Mouse (Mus musculus) spleen, adult 12 weeks (tissue): ENCODE measurements around the gene Gm10188.

ENCODE experiments used
- DNase-seq: peaks from one replicate; pipeline ENCODE4 v3.0.0; 2022; ENCODE audit warnings: low spot score

Gene Gm10188

DNA sequence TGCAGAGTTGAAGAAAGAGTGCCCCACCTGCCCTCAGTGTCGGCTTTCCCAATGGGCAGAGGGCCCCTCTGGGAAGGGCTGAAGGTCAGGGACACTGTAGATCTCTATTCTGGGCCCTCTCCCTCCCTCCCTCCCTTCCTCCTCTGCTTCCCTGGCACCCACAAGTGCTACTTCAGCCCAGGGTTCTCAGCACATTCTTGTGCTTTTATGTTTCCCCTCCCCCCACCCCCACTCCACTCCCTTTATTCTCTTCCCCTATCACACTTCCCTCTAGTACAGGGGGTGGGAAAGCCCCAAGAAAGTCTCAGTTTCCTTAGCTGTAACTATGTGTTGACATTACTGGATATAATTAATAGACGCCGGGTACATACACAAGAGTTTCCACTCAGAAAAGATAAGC is 34.9 kb downstream of the Gm10188 start:
- DNase-seq, result no peak

DNA sequence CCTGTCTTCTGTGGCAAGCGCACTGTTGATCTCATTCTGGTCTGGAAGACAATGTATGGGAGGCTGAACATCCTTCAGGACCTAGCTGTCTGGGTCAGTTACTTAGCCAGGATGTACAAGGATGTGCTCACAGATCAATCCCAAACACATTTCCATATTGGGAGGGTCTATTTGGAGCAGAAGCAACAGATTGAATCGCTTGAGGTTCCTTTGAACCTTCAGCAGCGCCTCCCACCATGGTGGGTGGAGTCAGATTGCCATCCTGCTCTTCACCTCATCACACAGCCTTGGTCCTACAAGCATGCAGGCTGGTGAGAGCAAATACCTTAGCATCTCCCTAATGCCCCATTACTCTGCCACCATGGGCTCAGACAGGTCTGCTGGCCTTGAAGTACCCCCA is 35.8 kb downstream of the Gm10188 start:
- DNase-seq, result no peak

DNA sequence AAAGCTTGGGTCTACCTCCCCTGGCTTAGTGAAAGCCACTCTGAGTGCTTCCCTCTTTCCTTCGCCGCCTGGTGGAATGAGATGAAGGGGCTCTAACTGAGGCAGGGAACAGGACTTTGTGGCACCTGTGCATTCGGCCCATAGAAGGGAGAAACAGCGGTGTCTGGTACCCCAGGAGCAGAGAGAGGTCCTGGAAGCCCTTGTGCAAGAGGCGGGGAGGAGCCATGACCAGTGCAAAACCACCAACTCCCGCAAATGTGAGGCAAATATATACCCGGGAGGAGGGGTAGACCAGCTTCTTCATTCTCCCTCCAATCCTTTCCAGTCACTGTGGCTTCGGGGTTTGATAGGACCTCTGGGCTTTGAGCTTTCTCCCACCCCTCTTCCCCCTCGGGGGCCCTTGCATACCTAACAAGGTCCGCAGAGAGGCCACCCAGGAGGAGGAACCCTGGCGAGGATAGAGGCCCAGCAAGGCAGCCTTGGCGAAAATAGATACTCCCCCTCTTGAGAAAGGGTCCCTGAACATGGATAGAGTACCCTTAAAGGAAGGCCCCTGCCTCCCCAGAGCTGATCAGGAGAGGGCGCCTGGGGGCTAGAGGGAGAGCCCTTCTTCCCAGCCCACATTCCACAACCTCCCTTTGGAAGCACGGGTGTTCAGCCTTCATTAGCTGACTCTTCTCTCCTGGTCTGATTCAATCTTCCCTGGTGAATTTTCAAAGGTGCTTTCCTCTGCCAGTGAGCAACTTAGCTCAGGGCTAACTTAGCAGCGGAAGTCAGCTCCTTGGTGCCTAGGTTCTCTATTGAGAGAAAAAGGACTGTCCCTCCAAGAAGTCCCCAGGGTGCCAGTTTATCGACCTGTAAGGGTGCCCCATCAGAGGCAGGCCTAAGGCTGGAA is 37.5 kb downstream of the Gm10188 start:
- no peak for DNase-seq

DNA sequence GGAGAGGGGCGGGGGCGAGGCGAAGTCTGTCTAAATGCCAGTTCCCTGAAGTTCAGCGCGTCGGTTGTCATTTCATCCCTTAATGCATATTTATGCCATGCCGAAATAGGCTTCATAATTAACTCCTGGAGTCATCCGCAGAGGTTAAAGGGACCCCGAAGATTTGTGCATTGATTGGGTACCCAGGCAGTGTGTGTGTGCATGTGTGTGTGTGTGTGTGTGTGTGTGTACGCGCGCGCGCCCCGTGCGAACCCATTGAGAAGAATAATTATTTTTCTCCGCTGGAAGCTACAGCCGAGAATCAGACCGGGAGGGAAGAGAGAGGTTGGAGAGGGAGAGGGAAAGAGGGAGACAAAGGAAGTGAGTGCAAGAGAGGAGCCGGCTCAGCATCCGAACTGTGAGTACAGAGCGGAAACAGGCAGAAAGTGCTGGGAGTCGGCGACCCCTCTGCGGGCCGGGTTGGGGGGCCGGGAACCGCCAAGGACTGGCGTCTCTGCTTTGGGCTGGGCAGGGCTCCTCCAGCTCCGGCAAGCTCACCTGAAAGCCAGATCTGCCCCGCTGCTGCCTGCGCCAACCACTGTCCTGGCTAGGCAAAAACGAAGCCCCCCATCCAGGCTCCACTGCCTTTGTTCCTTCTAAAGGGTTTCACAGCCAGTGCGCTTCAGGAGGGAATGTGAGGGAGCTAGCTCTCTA is 38.3 kb downstream of the Gm10188 start, which contains the start of the genes Lemd1 and AC124108.1:
Lemd1 (plus strand) TSS at position 339 of the 693 bp plus-strand sequence.
AC124108.1 (plus strand) TSS at position 365 of the 693 bp plus-strand sequence.
- no peak for DNase-seq

DNA sequence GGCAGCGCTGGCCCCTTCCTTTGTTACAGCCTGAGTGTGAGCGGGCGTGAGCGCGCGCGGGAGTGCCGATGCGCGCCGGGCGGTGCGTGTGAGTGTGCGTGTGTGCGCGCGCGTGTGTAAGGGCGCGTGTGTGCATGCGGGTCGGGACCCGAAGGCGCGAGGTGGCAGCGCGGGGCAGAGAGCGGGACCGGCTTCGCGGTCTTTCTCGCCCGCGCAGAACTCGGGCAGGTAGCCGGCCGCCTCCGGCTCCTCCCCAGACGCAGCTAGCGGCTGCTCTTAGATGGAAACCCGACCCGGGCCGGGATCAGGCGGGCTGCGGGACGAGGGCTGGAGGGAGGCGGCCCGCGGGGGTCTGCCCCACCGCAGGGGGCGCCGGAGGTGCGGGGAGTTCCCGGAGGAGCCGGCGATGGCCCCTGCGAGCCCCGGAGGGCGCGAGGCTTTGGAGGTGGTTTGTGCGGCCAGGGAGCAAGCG is 38.9 kb downstream of the Gm10188 start:
- DNase-seq, result no peak

DNA sequence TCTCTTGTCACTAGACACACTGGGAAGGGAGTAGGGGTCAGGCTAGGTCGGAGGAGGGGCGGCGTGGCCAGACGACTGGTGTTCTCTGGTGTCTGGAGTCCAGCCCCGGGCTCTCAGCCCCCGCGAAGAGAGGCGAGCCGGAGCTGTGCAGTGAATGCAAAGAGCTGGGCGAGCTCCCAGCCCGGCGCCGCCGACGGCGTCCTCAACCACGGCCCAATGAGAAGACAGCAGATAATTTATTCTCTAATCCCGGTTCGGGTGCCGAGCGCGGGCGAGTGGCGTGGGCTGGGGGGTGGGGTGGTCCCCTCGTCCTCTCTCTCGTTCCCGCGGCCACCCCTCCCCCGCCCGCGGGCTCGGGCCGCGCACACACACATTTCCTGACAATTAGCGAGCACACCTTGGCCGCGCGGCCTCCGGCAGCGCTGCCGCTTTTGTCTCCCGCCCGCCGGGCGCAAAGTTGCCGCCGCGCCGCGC is 39.5 kb downstream of the Gm10188 start:
- DNase-seq, result no peak

DNA sequence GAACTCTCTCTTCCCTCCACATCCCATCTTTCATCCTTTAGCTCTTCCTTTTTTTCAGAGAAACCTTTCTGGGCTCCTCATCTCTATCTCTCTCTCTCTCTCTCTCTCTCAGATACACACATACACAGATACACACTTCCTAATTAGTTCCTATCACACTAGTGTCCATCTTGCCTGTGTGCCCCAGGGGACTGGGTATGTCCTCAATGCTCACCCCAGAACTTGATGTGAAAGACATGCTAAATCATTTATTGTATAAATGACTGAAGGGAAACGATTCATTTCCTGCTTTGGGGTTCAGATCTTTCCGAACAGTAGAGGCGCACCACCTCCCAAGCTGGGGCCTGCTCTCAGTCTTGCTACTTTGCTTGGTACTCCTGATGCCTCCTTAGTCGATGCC is 40.3 kb downstream of the Gm10188 start:
- no peak for DNase-seq

DNA sequence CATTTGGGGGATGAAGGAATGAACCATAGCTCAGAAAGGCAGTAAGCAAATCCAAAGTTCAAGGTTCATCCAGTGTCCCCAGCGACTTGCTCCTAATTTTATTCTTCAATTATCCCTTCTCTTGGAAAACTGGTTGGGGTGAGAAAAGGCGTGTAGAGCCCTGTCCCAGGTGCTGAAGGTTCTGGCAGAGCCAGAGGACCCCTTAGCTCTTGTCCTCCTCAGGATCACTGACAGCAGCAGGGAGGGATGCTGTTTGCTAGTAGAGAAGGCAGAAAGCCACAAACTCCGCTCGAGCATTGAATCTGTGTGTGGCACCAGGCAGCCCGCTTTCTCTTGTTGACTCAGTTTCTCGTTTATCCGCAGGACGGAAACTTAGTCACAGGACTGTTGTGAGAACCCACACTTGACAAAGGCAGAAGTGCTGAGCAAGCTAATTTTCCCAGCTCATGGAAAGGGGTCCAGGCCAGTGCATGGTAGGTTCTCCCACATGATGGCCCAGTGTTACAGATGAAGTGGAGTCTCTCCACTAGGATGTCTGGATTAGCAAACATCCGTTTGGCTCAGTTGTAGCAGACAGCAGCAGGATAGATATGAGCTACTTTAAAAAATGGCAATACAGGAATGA is 41.0 kb downstream of the Gm10188 start:
- no peak for DNase-seq

DNA sequence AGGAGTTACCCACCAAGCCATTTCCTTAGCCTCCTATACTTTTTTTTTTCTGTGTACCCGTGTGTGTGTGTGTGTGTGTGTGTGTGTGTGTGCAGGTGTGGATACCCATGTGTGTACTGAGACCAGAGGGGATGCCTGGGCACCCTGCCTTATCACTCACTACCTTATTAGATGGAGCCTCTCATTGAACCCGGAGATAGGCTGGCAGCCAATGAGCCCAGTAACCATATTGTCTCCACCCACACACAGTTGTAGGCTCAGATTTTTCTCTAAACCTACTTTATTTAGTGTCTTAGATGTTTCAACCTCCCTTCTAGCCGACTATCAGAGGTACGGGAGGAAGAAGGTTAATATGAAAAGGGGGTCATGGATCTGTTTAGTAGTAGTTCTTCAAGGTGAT is 43.3 kb downstream of the Gm10188 start:
- no peak for DNase-seq
